Comparison of ENCODE assay signal across 7 mouse cellular contexts in the genomic region with DNA sequence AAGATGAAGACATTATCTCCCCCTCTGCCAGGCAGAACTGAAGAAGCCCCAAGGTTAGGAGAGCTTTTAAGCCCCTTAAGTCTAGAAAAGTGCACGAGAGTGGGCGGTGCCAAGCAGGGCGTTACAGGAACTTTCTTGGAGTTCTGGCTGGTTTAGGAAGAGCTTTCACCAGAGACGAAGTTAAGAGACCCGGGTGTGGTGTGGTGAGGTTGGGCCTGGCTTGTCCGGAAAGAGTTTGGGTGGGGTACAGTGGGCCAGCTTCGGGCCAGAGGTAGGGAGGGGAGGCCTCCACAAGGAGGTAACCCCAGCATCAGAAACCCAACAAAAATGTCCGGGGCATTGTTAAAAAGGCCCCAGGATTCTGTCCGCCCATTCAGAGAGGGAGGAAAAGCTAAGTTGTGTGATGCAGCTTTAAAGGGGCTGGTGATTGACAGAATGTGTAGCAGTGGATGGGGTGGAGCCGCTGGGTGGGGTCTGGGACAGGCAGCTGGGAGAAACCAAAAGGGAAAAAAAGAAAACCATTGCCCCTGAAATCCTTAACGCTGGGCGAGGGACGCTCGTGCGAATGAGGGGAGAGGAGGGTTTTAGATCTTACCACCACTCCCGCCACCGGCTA. TPM values are rescaled to one million over a fixed set of nuclear protein-coding genes. Genes with fewer than 3 reads are reported as not detected.
DNase-seq lines count a peak whose midpoint lies in the region; ATAC-seq and TF ChIP-seq lines count a peak whose summit lies in the region.

A gene (plus strand): TSS at position 163 of the 616 bp plus-strand sequence.

- no peak within 1 kb of the TSS for H3K27ac ChIP-seq in thymus, adult 2 months (ENCODE audit: control insufficient read depth, insufficient read depth, low read length)
- no peak within 1 kb of the TSS for H3K27ac ChIP-seq in heart, postnatal 0 days (ENCODE audit: low read depth)

- TF ChIP-seq EP300 in heart, postnatal 0 days (IDR thresholded peaks at IDR 0.05; ENCODE audit: low read depth) = no peak

- TF ChIP-seq CTCF in thymus, adult 2 months (IDR thresholded peaks at IDR 0.05; ENCODE audit: borderline replicate concordance, control insufficient read depth, extremely low read depth, insufficient read depth, low read length, poor library complexity) = no peak
- no peak for TF ChIP-seq CTCF in heart, postnatal 0 days (IDR thresholded peaks at IDR 0.05; ENCODE audit: low read depth)

- H3K4me1 ChIP-seq in thymus, adult 2 months (replicated peaks; ENCODE audit: control insufficient read depth, insufficient read depth, low read length) = peaks cover 5% of the 10 kb centered on the region
- no peaks in the 10 kb centered on the region for H3K4me1 ChIP-seq in heart, postnatal 0 days (ENCODE audit: control insufficient read depth, insufficient read depth)

- no peak for TF ChIP-seq POLR2A in thymus, adult 2 months (IDR thresholded peaks at IDR 0.05; ENCODE audit: control insufficient read depth, extremely low read depth, insufficient read depth, low read length, poor library complexity)

- H3K9ac ChIP-seq in heart, postnatal 0 days (replicated peaks; ENCODE audit: low read depth, low read length) = peak within 1 kb of the TSS; percentile 33; the same call in 1 of the 2 replicates

- DNase-seq in thymus, adult 2 months = peak; percentile 1
- no peak for DNase-seq in thymus, postnatal 14 days
- peak; percentile 24 for DNase-seq in embryo, embryonic 10.5 days (ENCODE audit: low spot score)
- no peak for DNase-seq in heart, postnatal 0 days (ENCODE audit: low spot score)
- peak; percentile 18 to 22 for DNase-seq in left cerebral cortex, postnatal 25 days (ENCODE audit: low spot score in 2 of 2)
- peak; percentile 22 for DNase-seq in testis, postnatal 14 days (ENCODE audit: low spot score)

- WGBS in thymus, adult 2 months = 9% methylated on average over 15 of the region's 17 CpGs
- 22% methylated on average over 12 of the region's 17 CpGs for WGBS in heart, postnatal 0 days

- no peaks in the 10 kb centered on the region for H3K27me3 ChIP-seq in thymus, adult 2 months (ENCODE audit: control insufficient read depth, insufficient read depth, low read length)
- no peaks in the 10 kb centered on the region for H3K27me3 ChIP-seq in heart, postnatal 0 days (ENCODE audit: control insufficient read depth, insufficient read depth, low read length)

- H3K9me3 ChIP-seq in heart, postnatal 0 days (replicated peaks; ENCODE audit: control insufficient read depth, low read length) = no peaks in the 10 kb centered on the region

- H3K4me3 ChIP-seq in thymus, adult 2 months (ENCODE audit: control insufficient read depth, insufficient read depth, low read length) = peak within 1 kb of the TSS; percentile 64
- H3K4me3 ChIP-seq in heart, postnatal 0 days (ENCODE audit: low read depth, low read length) = peak within 1 kb of the TSS; percentile 61

- ATAC-seq in heart, postnatal 0 days (ENCODE audit: insufficient read depth, low read depth) = no peak
- peak; percentile 63 for ATAC-seq in megakaryocyte-erythroid progenitor cell, adult 5-6 weeks (replicated peaks; ENCODE audit: low FRiP score, low TSS enrichment, poor library complexity, severe bottlenecking)

- H3K4me2 ChIP-seq in heart, postnatal 0 days (ENCODE audit: low read depth, low read length) = peak within 1 kb of the TSS; percentile 77

- no peaks in the 10 kb centered on the region for H3K36me3 ChIP-seq in thymus, adult 2 months (ENCODE audit: control insufficient read depth, insufficient read depth, low read length)
- H3K36me3 ChIP-seq in heart, postnatal 0 days (replicated peaks; ENCODE audit: control insufficient read depth, insufficient read depth, low read length) = no peaks in the 10 kb centered on the region

- intact Hi-C loops in left cerebral cortex, postnatal 25 days (cut with DNase I) = no loop called here

RNA-seq across cellular contexts. Expression of the gene that starts here (rescaled TPM):
- 1.00 and 1.3 TPM in 2 replicates for polyA plus RNA-seq in thymus, adult 2 months (2012; rRNA removed)
- total RNA-seq in heart, postnatal 0 days (2014; rRNA removed; ENCODE audit: low replicate concordance) = 0.04 and 0.31 TPM in 2 replicates
- polyA plus RNA-seq in heart, postnatal 0 days (2015; fragmentation: Nextera tagmentation; extraction: Ambion mirVana) = 0.27 and 0.29 TPM in 2 replicates
- 1 to 10 TPM; 4.6 to 6.4 TPM for total RNA-seq in left cerebral cortex, postnatal 25 days (2021)
- total RNA-seq in megakaryocyte-erythroid progenitor cell, adult 5-6 weeks (2014; fragmentation: Nextera tagmentation) = 1.3 and 2.4 TPM in 2 replicates
- 0.75 and 2.8 TPM in 2 replicates for total RNA-seq in megakaryocyte-erythroid progenitor cell, adult 5-6 weeks (2017)

Comparison
In these comparisons a context has a peak if more than half of its experiments do, and no peak if none do; other contexts are left out.
1. DNase-seq: peak in thymus, adult 2 months (single experiment), embryo, embryonic 10.5 days (single experiment), left cerebral cortex, postnatal 25 days (2 of 2) and testis, postnatal 14 days (single experiment); none in thymus, postnatal 14 days (single experiment) and heart, postnatal 0 days (single experiment).